Mouse (Mus musculus) embryonic facial prominence, embryonic 10.5 days (tissue): Measurements from ENCODE around the gene Olfr378. TPM values are rescaled to one million over a fixed set of nuclear protein-coding genes. Genes with fewer than 3 reads are reported as not detected.

Experiments used
- DNase-seq: peaks from one replicate; pipeline ENCODE4 v3.0.0-alpha.2; 2017; ENCODE audit warnings: low spot score
- H3K27ac ChIP-seq: fragments of 300-500 bp; sonication (generic); replicated peaks from 2 replicates; pipeline ENCODE4 v1.5.1; 2016; ENCODE audit warnings: mild to moderate bottlenecking
- H3K27me3 ChIP-seq: fragments of 300-500 bp; sonication (generic); replicated peaks from 2 replicates; pipeline ENCODE4 v1.6.1; 2016; ENCODE audit warnings: low read depth, mild to moderate bottlenecking; ENCODE audit not compliant: poor library complexity, severe bottlenecking
- H3K36me3 ChIP-seq: fragments of 300-500 bp; sonication (generic); replicated peaks from 2 replicates; pipeline ENCODE4 v1.6.1; 2016; ENCODE audit warnings: mild to moderate bottlenecking, moderate library complexity
- H3K4me1 ChIP-seq: fragments of 300-500 bp; sonication (generic); 2 replicates; pipeline ENCODE4 v1.6.1; 2016
- H3K4me3 ChIP-seq: fragments of 300-500 bp; sonication (generic); 2 replicates; pipeline ENCODE4 v1.5.1; 2016; ENCODE audit warnings: mild to moderate bottlenecking, moderate library complexity
- H3K9me3 ChIP-seq: fragments of 300-500 bp; sonication (generic); 2 replicates; pipeline ENCODE4 v1.6.1; 2016; ENCODE audit warnings: mild to moderate bottlenecking
- WGBS: fragments of 180-500 bp; shearing (Covaris S2); methylation state at CpG from one replicate; pipeline ENCODE4 v1.1.7; 2016; 5-methylcytosine and 5-hydroxymethylcytosine counted together
- polyA plus RNA-seq: library from polyadenylated mRNA; unstranded; fragments of >200 nt; fragmentation: Nextera tagmentation; extraction: Ambion mirVana; gene quantifications from 2 replicates; pipeline ENCODE4 v1.2.1, GENCODE M21; 2016

Olfr378 gene
- not detected in 2 replicates for polyA plus RNA-seq

GRCm38 (mm10) chr11:73428377-73428776 is at the start of gene Olfr378:
Gene Olfr378, minus strand, starts transcription at chr11:73428477.
- no peaks in the 10 kb centered on the region for H3K27me3 ChIP-seq
- WGBS = 92% methylated on average over 1 of the region's 1 CpGs
- no peaks in the 10 kb centered on the region for H3K36me3 ChIP-seq
- no peak within 1 kb of the TSS for H3K27ac ChIP-seq
- no peaks in the 10 kb centered on the region for H3K4me1 ChIP-seq
- no peak for DNase-seq
- H3K4me3 ChIP-seq = no peak within 1 kb of the TSS
- peaks cover 14% of the 10 kb centered on the region; the same call in 1 of the 2 replicates for H3K9me3 ChIP-seq

DNA sequence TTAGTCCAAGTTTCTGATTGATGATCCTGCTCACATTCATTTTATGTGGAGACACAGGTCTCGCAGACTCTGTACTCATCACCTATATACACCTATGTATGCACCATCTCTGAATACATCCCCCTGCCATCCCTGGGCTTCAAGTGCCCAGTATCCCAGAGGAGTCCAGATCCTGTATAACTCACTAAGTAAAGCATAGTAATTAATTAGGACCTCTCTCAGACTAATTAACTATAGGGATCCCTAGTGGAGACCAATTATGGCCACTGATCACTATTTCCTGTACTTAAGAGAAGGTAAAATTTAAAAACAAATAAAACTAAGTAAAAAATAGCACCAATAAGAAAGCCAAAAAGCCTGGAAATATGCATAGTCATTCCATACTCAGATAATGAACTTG is 29.1 kb upstream of the Olfr378 start, which contains the start of gene Olfr380:
Gene Olfr380, minus strand, starts transcription at position 101 of the 400 bp plus-strand sequence.
- Histone ChIP-seq H3K9me3 (peaks cover 13% of the 10 kb centered on the region; the same call in 1 of the 2 replicates), H3K27ac (no peak within 1 kb of the TSS), H3K27me3 (no peaks in the 10 kb centered on the region), H3K4me3 (no peak within 1 kb of the TSS), H3K4me1 (no peaks in the 10 kb centered on the region), H3K36me3 (no peaks in the 10 kb centered on the region)
- DNase-seq = no peak
- 87% methylated on average over 1 of the region's 1 CpGs for WGBS

DNA sequence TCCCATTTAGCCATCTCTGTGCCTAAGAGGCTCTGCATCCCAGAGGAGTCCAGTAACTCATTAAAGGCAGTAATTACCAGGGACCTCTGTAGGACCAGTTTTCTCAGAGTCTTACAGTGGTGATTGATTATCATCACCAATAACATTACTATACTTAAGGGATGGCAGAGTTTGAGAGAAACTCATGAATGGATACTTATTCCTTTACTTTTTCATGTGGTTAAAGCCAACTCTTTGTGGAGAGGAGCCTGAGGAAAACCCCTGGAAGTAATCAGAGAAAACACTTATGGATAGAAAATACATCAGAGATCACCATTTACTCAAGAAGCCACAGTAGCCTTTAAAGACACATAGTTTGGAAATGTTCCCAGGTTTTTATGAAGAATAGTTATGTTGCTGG is 28.8 kb downstream of the Olfr378 start, which contains the start of gene Olfr1:
Gene Olfr1, minus strand, starts transcription at position 101 of the 400 bp plus-strand sequence.
- H3K4me1 ChIP-seq = no peaks in the 10 kb centered on the region
- no peaks in the 10 kb centered on the region for H3K27me3 ChIP-seq
- H3K9me3 ChIP-seq = 0 out of 2 replicates have a peak, but pooled peaks cover 2% of the 10 kb centered on the region
- H3K27ac ChIP-seq = no peak within 1 kb of the TSS
- no peaks in the 10 kb centered on the region for H3K36me3 ChIP-seq
- DNase-seq = no peak
- H3K4me3 ChIP-seq = no peak within 1 kb of the TSS

- Histone ChIP-seq H3K36me3 (no peaks in the 10 kb centered on the region), H3K27ac (no peak overlapping the region), H3K27me3 (no peaks in the 10 kb centered on the region), H3K4me3 (no peak overlapping the region), H3K4me1 (no peaks in the 10 kb centered on the region), H3K9me3 (peaks cover 2% of the 10 kb centered on the region; the same call in 1 of the 2 replicates)
- DNase-seq = no peak
- 72% methylated on average over 4 of the region's 4 CpGs for WGBS
These were observed 32.9 kb downstream of the Olfr378 start for GRCm38 (mm10) chr11:73395374-73395773.

Other genes with a start within 250 kb of the Olfr378 start
- gene Ctns, start 229.4 kb downstream of the Olfr378 start, polyA plus RNA-seq = 17.4 and 18.4 TPM in 2 replicates
- gene Shpk, start 229.0 kb downstream of the Olfr378 start, polyA plus RNA-seq = 0.49 and 0.86 TPM in 2 replicates
- 0.10 TPM in 1 of 2 replicates, not detected in the other for gene Trpv1, start 194.2 kb downstream of the Olfr378 start, polyA plus RNA-seq
- gene Trpv3, start 161.1 kb downstream of the Olfr378 start, polyA plus RNA-seq = 0.04 TPM in 1 of 2 replicates, not detected in the other
- gene Aspa, start 98.9 kb downstream of the Olfr378 start, polyA plus RNA-seq = 0.10 and 0.39 TPM in 2 replicates
- gene Gm49340, start 98.7 kb downstream of the Olfr378 start, polyA plus RNA-seq = not detected in 2 replicates
- gene Spata22, start 98.7 kb downstream of the Olfr378 start, polyA plus RNA-seq = not detected in 2 replicates
- not detected in 2 replicates for gene Olfr20, start 77.7 kb downstream of the Olfr378 start, polyA plus RNA-seq
- gene Olfr376, start 57.2 kb downstream of the Olfr378 start, polyA plus RNA-seq = not detected in 2 replicates
- not detected in 2 replicates for gene Olfr1, start 28.9 kb downstream of the Olfr378 start, polyA plus RNA-seq
- not detected in 2 replicates for gene Olfr380, start 29.0 kb upstream of the Olfr378 start, polyA plus RNA-seq
- gene Olfr381, start 63.1 kb upstream of the Olfr378 start, polyA plus RNA-seq = not detected in 2 replicates
- gene Olfr382, start 88.7 kb upstream of the Olfr378 start, polyA plus RNA-seq = not detected in 2 replicates
- not detected in 2 replicates for gene Olfr385, start 164.5 kb upstream of the Olfr378 start, polyA plus RNA-seq
- gene Olfr384, start 170.1 kb upstream of the Olfr378 start, polyA plus RNA-seq = not detected in 2 replicates